Mouse (Mus musculus) kidney, adult 2 months (tissue): Measurements from ENCODE around the gene Fbxl2. TPM values are rescaled to one million over a fixed set of nuclear protein-coding genes. Genes with fewer than 3 reads are reported as not detected.

Source experiments
- DNase-seq: peaks from one replicate; pipeline ENCODE4 v3.0.0; 2021
- H3K27ac ChIP-seq: fragments of 200-500 bp; 2 replicates; pipeline ENCODE4 v1.5.1; 2012; ENCODE audit warnings: low read depth, low read length, control low read depth, inconsistent platforms; ENCODE audit not compliant: insufficient read depth
- H3K27me3 ChIP-seq: fragments of 200-500 bp; replicated peaks from 2 replicates; pipeline ENCODE4 v1.6.1; 2012; ENCODE audit warnings: mild to moderate bottlenecking, moderate library complexity, low read length, inconsistent platforms; ENCODE audit not compliant: control insufficient read depth, insufficient read depth
- H3K36me3 ChIP-seq: fragments of 200-500 bp; 2 replicates; pipeline ENCODE4 v1.6.1; 2012; ENCODE audit warnings: mild to moderate bottlenecking, moderate library complexity, low read length, inconsistent platforms; ENCODE audit not compliant: control insufficient read depth, insufficient read depth
- H3K4me1 ChIP-seq: fragments of 200-500 bp; 2 replicates; pipeline ENCODE4 v1.6.1; 2011; ENCODE audit warnings: low read length; ENCODE audit not compliant: control insufficient read depth, insufficient read depth
- H3K4me3 ChIP-seq: fragments of 200-500 bp; 2 replicates; pipeline ENCODE4 v1.5.1; 2011; ENCODE audit warnings: mild to moderate bottlenecking, low read depth, low read length, control low read depth; ENCODE audit not compliant: insufficient read depth
- CTCF ChIP-seq: fragments of 200-500 bp; conservative IDR thresholded peaks from 2 replicates; pipeline ENCODE4 v1.5.1; 2011; ENCODE audit warnings: low read depth, mild to moderate bottlenecking, control low read depth, low read length, moderate library complexity, mixed read lengths; ENCODE audit not compliant: insufficient read depth, insufficient read length
- POLR2A ChIP-seq: fragments of 200-500 bp; IDR thresholded peaks from one replicate; pipeline ENCODE4 v1.6.1; 2011; ENCODE audit warnings: low read depth, low read length, control low read depth
- WGBS: fragments of 180-500 bp; shearing (Covaris S2); methylation state at CpG from one replicate; pipeline ENCODE4 v1.1.7; 2018; 5-methylcytosine and 5-hydroxymethylcytosine counted together
- polyA plus RNA-seq: library from polyadenylated mRNA; depleted of rRNA; stranded (reverse); fragments of >200 nt; gene quantifications from 2 replicates; pipeline ENCODE4 v1.2.3, GENCODE M21; 2012; rRNA removed

The Fbxl2 gene
- polyA plus RNA-seq, 1 experiment: 2.8 TPM

DNA sequence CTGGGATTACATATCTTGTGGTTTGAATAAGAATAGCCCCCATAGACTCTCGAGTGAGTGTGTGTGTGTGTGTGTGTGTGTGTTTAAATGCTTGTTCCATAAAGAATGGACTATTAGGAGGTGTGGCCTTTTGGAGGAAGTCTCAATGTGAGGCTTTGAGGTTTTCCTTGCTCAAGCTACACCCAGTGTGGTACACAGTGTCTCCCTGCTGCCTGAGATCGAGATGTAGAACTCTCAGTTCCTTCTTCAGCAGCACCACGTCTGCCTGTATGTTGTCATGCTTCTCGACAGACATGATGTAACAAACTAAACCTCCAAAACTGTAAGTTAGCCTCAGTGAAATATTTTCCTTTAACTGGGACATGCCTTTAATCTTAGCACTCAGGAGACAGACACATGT is 117.4 kb downstream of the Fbxl2 start:
- Histone ChIP-seq H3K27me3 (no peaks in the 10 kb centered on the region), H3K4me3 (no peak overlapping the region), H3K36me3 (no peaks in the 10 kb centered on the region), H3K27ac (no peak overlapping the region), H3K4me1 (peaks cover 8% of the 10 kb centered on the region; the same call in 1 of the 2 replicates)
- peak; percentile 19 for DNase-seq
- WGBS: 81% methylated on average over 4 of the region's 4 CpGs
- TF ChIP-seq CTCF (no peak), POLR2A (no peak)

- H3K36me3 ChIP-seq: no peaks in the 10 kb centered on the region
- no peak for TF ChIP-seq POLR2A
- TF ChIP-seq CTCF: no peak
- H3K27ac ChIP-seq: no peak overlapping the region
- no peaks in the 10 kb centered on the region for H3K27me3 ChIP-seq
- DNase-seq: no peak
- WGBS: 90% methylated on average over 5 of the region's 5 CpGs
- H3K4me3 ChIP-seq: no peak overlapping the region
- no peaks in the 10 kb centered on the region for H3K4me1 ChIP-seq
These were observed 121.1 kb downstream of the Fbxl2 start for GRCm38 (mm10) chr9:113924883-113925282.

- H3K36me3 ChIP-seq: no peaks in the 10 kb centered on the region
- no peaks in the 10 kb centered on the region for H3K4me1 ChIP-seq
- TF ChIP-seq CTCF: no peak
- no peak for TF ChIP-seq POLR2A
- 89% methylated on average over 5 of the region's 5 CpGs for WGBS
- no peak overlapping the region for H3K27ac ChIP-seq
- H3K27me3 ChIP-seq: no peaks in the 10 kb centered on the region
- no peak overlapping the region for H3K4me3 ChIP-seq
- no peak for DNase-seq
These were observed 123.3 kb downstream of the Fbxl2 start for GRCm38 (mm10) chr9:113922677-113923076.

GRCm38 (mm10) chr9:113915789-113916188 is 130.2 kb downstream of the Fbxl2 start:
- Histone ChIP-seq H3K36me3 (peaks cover 2% of the 10 kb centered on the region; the same call in 1 of the 2 replicates), H3K27me3 (no peaks in the 10 kb centered on the region), H3K27ac (no peak overlapping the region), H3K4me1 (no peaks in the 10 kb centered on the region), H3K4me3 (no peak overlapping the region)
- 92% methylated on average over 5 of the region's 5 CpGs for WGBS
- no peak for DNase-seq
- TF ChIP-seq CTCF: no peak
- no peak for TF ChIP-seq POLR2A

Other genes starting within 250 kb of the Fbxl2 start
- gene Ubp1, start 115.3 kb downstream of the Fbxl2 start, polyA plus RNA-seq: 42.5 and 44.7 TPM in 2 replicates
- 0.48 and 0.90 TPM in 2 replicates for gene Susd5, start 10.9 kb upstream of the Fbxl2 start, polyA plus RNA-seq